Mouse (Mus musculus) liver, adult 2 months (tissue): ENCODE measurements at regions not wholly inside any gene's neighbourhood (a gene's known extent, or its start where the extent isn't known, plus 50 kb on each side); places are given as distances from the start of the nearest gene placed in this dataset.

Experiments used
- CTCF ChIP-seq: fragments of 200-500 bp; IDR thresholded peaks from 2 replicates; pipeline ENCODE4 v1.5.1; 2011; ENCODE audit warnings: low read depth, low read length, control low read depth
- POLR2A ChIP-seq: fragments of 200-500 bp; IDR thresholded peaks from 2 replicates; pipeline ENCODE4 v1.6.1; 2011; ENCODE audit warnings: low read length, control low read depth; ENCODE audit not compliant: insufficient read depth; ENCODE audit errors: extremely low read depth

- TF ChIP-seq CTCF (no peak), POLR2A (no peak)
Observed at GRCm38 (mm10) chr3:20794256-20794655, 427.3 kb upstream of the Agtr1b start.
